10 mouse cellular contexts compared by ENCODE assay signal in genomic region chr4:59332089-59332488, GRCm38 (mm10).
DNase-seq lines count a peak whose midpoint lies in the region; ATAC-seq lines count a peak whose summit lies in the region.
"Had no signal": no experiment of that assay in that cellular context is flagged by ENCODE, and none has a peak within 500 bp of the region (broad histone marks: within the 10 kb centered on the region; RNA-seq: fewer than 3 reads in every experiment).

No protein-coding gene starts in this region.

- no peak for DNase-seq in heart, postnatal 25 days (ENCODE audit: low spot score)
- peak; percentile 8 to 65 for DNase-seq in spleen, postnatal 4 days (ENCODE audit: low spot score in 2 of 2)
- no peak for DNase-seq in spleen, postnatal 14 days (ENCODE audit: low spot score in 2 of 2)
- DNase-seq in liver, embryonic 11.5 days (ENCODE audit: low spot score) = no peak
- DNase-seq in embryo, embryonic 11 days = no peak
- no peak for DNase-seq in lung, postnatal 4 days

- no peak overlapping the region for H3K9ac ChIP-seq in heart, embryonic 13.5 days
- no peak overlapping the region for H3K9ac ChIP-seq in liver, embryonic 11.5 days (ENCODE audit: low read depth, low read length)
- H3K9ac ChIP-seq in stomach, embryonic 16.5 days (ENCODE audit: low read length) = no peak overlapping the region
- H3K9ac ChIP-seq: hindbrain, embryonic 12.5 days; midbrain, embryonic 13.5 days had no signal

- 53% methylated on average over 5 of the region's 5 CpGs for WGBS in heart, embryonic 13.5 days
- 63% methylated on average over 5 of the region's 5 CpGs for WGBS in liver, embryonic 11.5 days
- WGBS in stomach, embryonic 16.5 days = 48% methylated on average over 5 of the region's 5 CpGs

- intact Hi-C loops in heart, postnatal 25 days (cut with DNase I) = no loop called here

- peak overlapping the region; percentile 69 for H3K27ac ChIP-seq in heart, embryonic 13.5 days (replicated peaks)
- peak overlapping the region; percentile 6; the same call in 1 of the 2 replicates for H3K27ac ChIP-seq in liver, embryonic 11.5 days (ENCODE audit: low read depth, low read length)
- H3K27ac ChIP-seq in stomach, embryonic 16.5 days (ENCODE audit: low read length) = peak overlapping the region; percentile 97
- H3K27ac ChIP-seq: hindbrain, embryonic 12.5 days; midbrain, embryonic 13.5 days had no signal

- no peak overlapping the region for H3K4me2 ChIP-seq in heart, embryonic 13.5 days
- no peak overlapping the region for H3K4me2 ChIP-seq in liver, embryonic 11.5 days
- H3K4me2 ChIP-seq in stomach, embryonic 16.5 days (ENCODE audit: low read depth, low read length) = no peak overlapping the region
- H3K4me2 ChIP-seq: hindbrain, embryonic 12.5 days; midbrain, embryonic 13.5 days had no signal

- no peaks in the 10 kb centered on the region for H3K27me3 ChIP-seq in heart, embryonic 13.5 days (replicated peaks)
- no peaks in the 10 kb centered on the region for H3K27me3 ChIP-seq in liver, embryonic 11.5 days (replicated peaks; ENCODE audit: control insufficient read depth, insufficient read depth, low read length)
- no peaks in the 10 kb centered on the region for H3K27me3 ChIP-seq in stomach, embryonic 16.5 days (ENCODE audit: control insufficient read depth, insufficient read depth, low read length)
- H3K27me3 ChIP-seq: hindbrain, embryonic 12.5 days; midbrain, embryonic 13.5 days had no signal

- no peaks in the 10 kb centered on the region for H3K36me3 ChIP-seq in heart, embryonic 13.5 days
- peaks cover 5% of the 10 kb centered on the region; the same call in 1 of the 2 replicates for H3K36me3 ChIP-seq in liver, embryonic 11.5 days (ENCODE audit: control insufficient read depth, insufficient read depth, low read length)
- no peaks in the 10 kb centered on the region for H3K36me3 ChIP-seq in stomach, embryonic 16.5 days (ENCODE audit: control insufficient read depth, insufficient read depth, low read length)
- H3K36me3 ChIP-seq: hindbrain, embryonic 12.5 days; midbrain, embryonic 13.5 days had no signal

- H3K4me3 ChIP-seq in heart, embryonic 13.5 days = no peak overlapping the region
- H3K4me3 ChIP-seq in liver, embryonic 11.5 days (ENCODE audit: low read depth, low read length) = no peak overlapping the region
- H3K4me3 ChIP-seq in stomach, embryonic 16.5 days (replicated peaks; ENCODE audit: low read length) = no peak overlapping the region
- H3K4me3 ChIP-seq: hindbrain, embryonic 12.5 days; midbrain, embryonic 13.5 days had no signal

- no peaks in the 10 kb centered on the region for H3K9me3 ChIP-seq in heart, embryonic 13.5 days
- no peaks in the 10 kb centered on the region for H3K9me3 ChIP-seq in liver, embryonic 11.5 days (ENCODE audit: control insufficient read depth, low read length)
- H3K9me3 ChIP-seq in stomach, embryonic 16.5 days (replicated peaks; ENCODE audit: control insufficient read depth, low read length) = no peaks in the 10 kb centered on the region
- H3K9me3 ChIP-seq: hindbrain, embryonic 12.5 days; midbrain, embryonic 13.5 days had no signal

- ATAC-seq in heart, embryonic 13.5 days (ENCODE audit: extremely low read depth, insufficient number of reproducible peaks, low FRiP score, low TSS enrichment) = no peak
- ATAC-seq in liver, embryonic 11.5 days (replicated peaks; ENCODE audit: low FRiP score) = no peak
- ATAC-seq in stomach, embryonic 16.5 days (ENCODE audit: insufficient read depth, low FRiP score) = peak; percentile 35; the same call in 1 of the 2 replicates

- H3K4me1 ChIP-seq in heart, embryonic 13.5 days = peaks cover 57% of the 10 kb centered on the region
- peaks cover 15% of the 10 kb centered on the region for H3K4me1 ChIP-seq in liver, embryonic 11.5 days (replicated peaks; ENCODE audit: control insufficient read depth, insufficient read depth, low read length)
- peaks cover 18% of the 10 kb centered on the region; the same call in 1 of the 2 replicates for H3K4me1 ChIP-seq in stomach, embryonic 16.5 days (ENCODE audit: control insufficient read depth, insufficient read depth, low read length)

Comparison
In these comparisons a context has a peak if more than half of its experiments do, and no peak if none do; other contexts are left out.
1. DNase-seq: peak in spleen, postnatal 4 days (2 of 2); none in heart, postnatal 25 days (single experiment), spleen, postnatal 14 days (0 of 2), liver, embryonic 11.5 days (single experiment), embryo, embryonic 11 days (single experiment) and lung, postnatal 4 days (0 of 2).
2. H3K27ac ChIP-seq: peak in every context shown above with its lines; median percentile 97 in stomach, embryonic 16.5 days; 69 in heart, embryonic 13.5 days; 6 in liver, embryonic 11.5 days.